Mouse (Mus musculus) embryonic facial prominence, embryonic 14.5 days (tissue): ENCODE data around the gene Ap4m1. TPM values are rescaled to one million over a fixed set of nuclear protein-coding genes. Genes with fewer than 3 reads are reported as not detected.
"Not testable (repeated sequence)": the region's sequence is repeated elsewhere in the genome, so short reads cannot be mapped to it uniquely, and the experiment has no call there.

Source experiments
- ATAC-seq: fragments of 200-750 bp; cut with Nextera tagmentation; 2 replicates; pipeline ENCODE4 v1.8.0; 2017; ENCODE audit warnings: low read depth, moderate number of reproducible peaks, moderate TSS enrichment
- DNase-seq: peaks from one replicate; pipeline ENCODE4 v3.0.0-alpha.2; 2015; ENCODE audit warnings: low spot score
- H3K27ac ChIP-seq: fragments of 300-500 bp; sonication (generic); replicated peaks from 2 replicates; pipeline ENCODE4 v1.5.1; 2014; ENCODE audit warnings: low read depth, mild to moderate bottlenecking, low read length, moderate library complexity
- H3K27me3 ChIP-seq: fragments of 300-500 bp; sonication (generic); replicated peaks from 2 replicates; pipeline ENCODE4 v1.6.1; 2014; ENCODE audit warnings: low read length; ENCODE audit not compliant: control insufficient read depth, insufficient read depth
- H3K36me3 ChIP-seq: fragments of 300-500 bp; sonication (generic); 2 replicates; pipeline ENCODE4 v1.6.1; 2014; ENCODE audit warnings: low read length, mixed read lengths; ENCODE audit not compliant: control insufficient read depth, insufficient read depth
- H3K4me1 ChIP-seq: fragments of 300-500 bp; sonication (generic); 2 replicates; pipeline ENCODE4 v1.6.1; 2014; ENCODE audit warnings: antibody characterized with exemption, low read length; ENCODE audit not compliant: control insufficient read depth, insufficient read depth
- H3K4me2 ChIP-seq: fragments of 300-500 bp; sonication (generic); 2 replicates; pipeline ENCODE4 v1.6.1; 2014; ENCODE audit warnings: low read depth, mild to moderate bottlenecking, low read length, moderate library complexity, mixed read lengths
- H3K4me3 ChIP-seq: fragments of 300-500 bp; sonication (generic); 2 replicates; pipeline ENCODE4 v1.5.1; 2014; ENCODE audit warnings: low read depth, mild to moderate bottlenecking, low read length
- H3K9ac ChIP-seq: fragments of 300-500 bp; sonication (generic); 2 replicates; pipeline ENCODE4 v1.6.1; 2014; ENCODE audit warnings: low read depth, mild to moderate bottlenecking, low read length, moderate library complexity, mixed read lengths
- H3K9me3 ChIP-seq: fragments of 300-500 bp; sonication (generic); 2 replicates; pipeline ENCODE4 v1.6.1; 2016; ENCODE audit warnings: low read length; ENCODE audit not compliant: control insufficient read depth
- WGBS: fragments of 180-500 bp; shearing (Covaris S2); extraction: QIAGEN DNeasy Blood & Tissue Kit; methylation state at CpG from one replicate; pipeline ENCODE4 v1.1.7; 2014; 5-methylcytosine and 5-hydroxymethylcytosine counted together
- polyA plus RNA-seq: library from polyadenylated mRNA; unstranded; fragments of >200 nt; fragmentation: Nextera tagmentation; extraction: Ambion mirVana; gene quantifications from 2 replicates; pipeline ENCODE4 v1.2.1, GENCODE M21; 2014

The Ap4m1 gene
- polyA plus RNA-seq, 1 experiment from 2014 or later, result 17.5 TPM

- peak within 1 kb of the TSS; percentile 87 for H3K9ac ChIP-seq
- peak; percentile 81 for ATAC-seq
- peak within 1 kb of the TSS; percentile 90 for H3K27ac ChIP-seq
- H3K27me3 ChIP-seq, result no peaks in the 10 kb centered on the region
- H3K4me3 ChIP-seq, result peak within 1 kb of the TSS; percentile 78
- H3K4me2 ChIP-seq, result peak within 1 kb of the TSS; percentile 97
- no peaks in the 10 kb centered on the region for H3K9me3 ChIP-seq
- H3K4me1 ChIP-seq, result peaks cover 10% of the 10 kb centered on the region; the same call in 1 of the 2 replicates
- 8% methylated on average over 49 of the region's 54 CpGs for WGBS
- peaks cover 35% of the 10 kb centered on the region for H3K36me3 ChIP-seq
- peak; percentile 88 for DNase-seq
Observed at GRCm38 (mm10) chr5:138193771-138194727, 22.2 kb downstream of the Ap4m1 start, which contains the start of gene Mblac1. Gene Mblac1 (plus strand): TSS chr5:138194314.

GRCm38 (mm10) chr5:138194755-138195345, 23.0 kb downstream of the Ap4m1 start:
- WGBS, result 1% methylated on average over 29 of the region's 29 CpGs
- Histone ChIP-seq H3K4me3 (peak overlapping the region; percentile 78), H3K4me2 (peak overlapping the region; percentile 97), H3K9ac (peak overlapping the region; percentile 87), H3K27me3 (no peaks in the 10 kb centered on the region), H3K27ac (peak overlapping the region; percentile 90), H3K36me3 (peaks cover 30% of the 10 kb centered on the region), H3K4me1 (peaks cover 10% of the 10 kb centered on the region; the same call in 1 of the 2 replicates), H3K9me3 (no peaks in the 10 kb centered on the region)
- ATAC-seq (peak; percentile 68), DNase-seq (peak; percentile 46)

GRCm38 (mm10) chr5:138195463-138195862, 23.7 kb downstream of the Ap4m1 start:
- Histone ChIP-seq H3K27me3 (no peaks in the 10 kb centered on the region), H3K4me2 (peak overlapping the region; percentile 97), H3K9ac (peak overlapping the region; percentile 87), H3K27ac (no peak overlapping the region), H3K9me3 (no peaks in the 10 kb centered on the region), H3K4me3 (peak overlapping the region; percentile 78), H3K36me3 (peaks cover 24% of the 10 kb centered on the region), H3K4me1 (peaks cover 10% of the 10 kb centered on the region; the same call in 1 of the 2 replicates)
- ATAC-seq (no peak), DNase-seq (no peak)
- 71% methylated on average over 7 of the region's 7 CpGs for WGBS

- ATAC-seq, result no peak
- Histone ChIP-seq H3K27ac (no peak overlapping the region), H3K9ac (no peak overlapping the region), H3K4me3 (no peak overlapping the region), H3K9me3 (0 out of 2 replicates have a peak, but pooled peaks cover 4% of the 10 kb centered on the region), H3K27me3 (no peaks in the 10 kb centered on the region), H3K36me3 (no peaks in the 10 kb centered on the region), H3K4me1 (peaks cover 6% of the 10 kb centered on the region; the same call in 1 of the 2 replicates), H3K4me2 (no peak overlapping the region)
- no peak for DNase-seq
- 16% methylated on average over 1 of the region's 1 CpGs for WGBS
Observed at GRCm38 (mm10) chr5:138199576-138199975, 27.8 kb downstream of the Ap4m1 start.

GRCm38 (mm10) chr5:138202086-138202485, 30.3 kb downstream of the Ap4m1 start:
- WGBS, result 84% methylated on average over 3 of the region's 3 CpGs
- no peaks in the 10 kb centered on the region for H3K36me3 ChIP-seq
- ATAC-seq, result no peak

GRCm38 (mm10) chr5:138207253-138207652, 35.5 kb downstream of the Ap4m1 start:
- ATAC-seq (no peak), DNase-seq (no peak)
- Histone ChIP-seq H3K4me1 (no peaks in the 10 kb centered on the region), H3K9me3 (0 out of 2 replicates have a peak, but pooled peaks cover 5% of the 10 kb centered on the region), H3K4me2 (no peak overlapping the region), H3K27me3 (no peaks in the 10 kb centered on the region), H3K4me3 (no peak overlapping the region), H3K27ac (no peak overlapping the region), H3K36me3 (no peaks in the 10 kb centered on the region), H3K9ac (no peak overlapping the region)
- 86% methylated on average over 1 of the region's 1 CpGs for WGBS

More at GRCm38 (mm10) chr5:138202086-138202485, 30.3 kb downstream of the Ap4m1 start:
- H3K27ac ChIP-seq, result no peak overlapping the region
- no peak overlapping the region for H3K4me2 ChIP-seq
- no peaks in the 10 kb centered on the region for H3K27me3 ChIP-seq
- H3K4me1 ChIP-seq, result no peaks in the 10 kb centered on the region
- no peak for DNase-seq
- 0 out of 2 replicates have a peak, but pooled peaks cover 5% of the 10 kb centered on the region for H3K9me3 ChIP-seq
- no peak overlapping the region for H3K4me3 ChIP-seq
- no peak overlapping the region for H3K9ac ChIP-seq

GRCm38 (mm10) chr5:138207873-138208272, 36.1 kb downstream of the Ap4m1 start:
- H3K27ac ChIP-seq, result no peak overlapping the region
- H3K9me3 ChIP-seq, result 0 out of 2 replicates have a peak, but pooled peaks cover 5% of the 10 kb centered on the region
- ATAC-seq, result no peak
- no peak overlapping the region for H3K4me2 ChIP-seq
- no peaks in the 10 kb centered on the region for H3K4me1 ChIP-seq
- WGBS, result 83% methylated on average over 4 of the region's 4 CpGs
- H3K36me3 ChIP-seq, result no peaks in the 10 kb centered on the region
- H3K4me3 ChIP-seq, result no peak overlapping the region
- no peaks in the 10 kb centered on the region for H3K27me3 ChIP-seq
- H3K9ac ChIP-seq, result no peak overlapping the region
- no peak for DNase-seq

- not testable (repeated sequence) for H3K4me2 ChIP-seq, H3K36me3 ChIP-seq, H3K9ac ChIP-seq, ATAC-seq, H3K9me3 ChIP-seq, H3K4me1 ChIP-seq, H3K27me3 ChIP-seq, DNase-seq, H3K4me3 ChIP-seq, H3K27ac ChIP-seq
- 92% methylated on average over 13 of the region's 13 CpGs for WGBS
Observed at GRCm38 (mm10) chr5:138216632-138217031, 44.8 kb downstream of the Ap4m1 start.
